Mouse (Mus musculus) embryonic fibroblast, embryonic 13.5 days (primary cell): ENCODE measurements around the gene Uhrf1bp1.
"Not testable (repeated sequence)": the region's sequence is repeated elsewhere in the genome, so short reads cannot be mapped to it uniquely, and the experiment has no call there.

ENCODE experiments used
- CTCF ChIP-seq: IDR thresholded peaks from 2 replicates; pipeline ENCODE4 v1.5.1; 2011; ENCODE audit warnings: mild to moderate bottlenecking, control low read depth, low read length, moderate library complexity, borderline replicate concordance; ENCODE audit not compliant: insufficient read depth
- POLR2A ChIP-seq: IDR thresholded peaks from 2 replicates; pipeline ENCODE4 v1.6.1; 2011; ENCODE audit warnings: low read depth, mild to moderate bottlenecking, control low read depth, low read length, moderate library complexity

- TF ChIP-seq CTCF, POLR2A: not testable (repeated sequence)
Measured at GRCm38 (mm10) chr17:27837850-27838249, 18.4 kb upstream of the Uhrf1bp1 start, which contains the start of gene Snrpc.
